Mouse (Mus musculus): ENCODE results near the gene Snx3. TPM values are rescaled to one million over a fixed set of nuclear protein-coding genes. Genes with fewer than 3 reads are reported as not detected.

Snx3 gene
- polyA plus RNA-seq, 1 experiment = 174 TPM

- no peaks in the 10 kb centered on the region for H3K36me3 ChIP-seq (ENCODE audit: control insufficient read depth, insufficient read depth)
- H3K27me3 ChIP-seq (ENCODE audit: control insufficient read depth, insufficient read depth, insufficient read length) = peaks cover 8% of the 10 kb centered on the region
- H3ac ChIP-seq (ENCODE audit: control insufficient read depth, insufficient read length, low read depth) = no peak overlapping the region
- no peaks in the 10 kb centered on the region for H3K79me2 ChIP-seq (ENCODE audit: control insufficient read depth, insufficient read depth)
- TF ChIP-seq FOSL1 (IDR thresholded peaks at IDR 0.05; ENCODE audit: insufficient read depth, low read length, poor library complexity, severe bottlenecking) (no peak), MAX (IDR thresholded peaks at IDR 0.05) (no peak), MYOG (IDR thresholded peaks at IDR 0.05; ENCODE audit: control insufficient read depth, extremely low read depth, insufficient read length) (no peak), CTCF (IDR thresholded peaks at IDR 0.05; ENCODE audit: control insufficient read depth, insufficient read depth, insufficient read length) (no peak), MYOD1 (IDR thresholded peaks at IDR 0.05; ENCODE audit: control insufficient read depth, insufficient read length, low read depth) (no peak), CEBPB (IDR thresholded peaks at IDR 0.05; ENCODE audit: low read depth) (no peak), USF1 (IDR thresholded peaks at IDR 0.05; ENCODE audit: low read depth) (no peak)
- no peak overlapping the region for H3K4me3 ChIP-seq (ENCODE audit: insufficient read depth, poor library complexity, severe bottlenecking)
- no peaks in the 10 kb centered on the region for H3K79me3 ChIP-seq (ENCODE audit: low read depth)
Measured at GRCm38 (mm10) chr10:42546507-42546906, 44.7 kb downstream of the Snx3 start.

GRCm38 (mm10) chr10:42559581-42560200 is 57.9 kb downstream of the Snx3 start:
- Histone ChIP-seq H3K79me2 (ENCODE audit: control insufficient read depth, insufficient read depth) (no peaks in the 10 kb centered on the region), H3ac (ENCODE audit: control insufficient read depth, insufficient read length, low read depth) (no peak overlapping the region), H3K4me3 (ENCODE audit: insufficient read depth, poor library complexity, severe bottlenecking) (no peak overlapping the region), H3K36me3 (ENCODE audit: control insufficient read depth, insufficient read depth) (no peaks in the 10 kb centered on the region), H3K79me3 (ENCODE audit: low read depth) (no peaks in the 10 kb centered on the region), H3K27me3 (ENCODE audit: control insufficient read depth, insufficient read depth, insufficient read length) (peaks cover 9% of the 10 kb centered on the region)
- TF ChIP-seq USF1 (IDR thresholded peaks at IDR 0.05; ENCODE audit: low read depth) = no peak

GRCm38 (mm10) chr10:42562272-42562671 is 60.4 kb downstream of the Snx3 start:
- H3ac ChIP-seq (ENCODE audit: control insufficient read depth, insufficient read length, low read depth) = no peak overlapping the region
- H3K27me3 ChIP-seq (ENCODE audit: control insufficient read depth, insufficient read depth, insufficient read length) = peaks cover 27% of the 10 kb centered on the region
- TF ChIP-seq MYOD1 (IDR thresholded peaks at IDR 0.05; ENCODE audit: control insufficient read depth, insufficient read length, low read depth) (no peak), MYOG (IDR thresholded peaks at IDR 0.05; ENCODE audit: control insufficient read depth, extremely low read depth, insufficient read length) (no peak), FOSL1 (IDR thresholded peaks at IDR 0.05; ENCODE audit: insufficient read depth, low read length, poor library complexity, severe bottlenecking) (no peak), CEBPB (IDR thresholded peaks at IDR 0.05; ENCODE audit: low read depth) (no peak), CTCF (IDR thresholded peaks at IDR 0.05; ENCODE audit: control insufficient read depth, insufficient read depth, insufficient read length) (no peak), MAX (IDR thresholded peaks at IDR 0.05) (no peak), USF1 (IDR thresholded peaks at IDR 0.05; ENCODE audit: low read depth) (no peak)
- H3K79me3 ChIP-seq (ENCODE audit: low read depth) = no peaks in the 10 kb centered on the region
- no peaks in the 10 kb centered on the region for H3K36me3 ChIP-seq (ENCODE audit: control insufficient read depth, insufficient read depth)
- H3K79me2 ChIP-seq (ENCODE audit: control insufficient read depth, insufficient read depth) = no peaks in the 10 kb centered on the region
- H3K4me3 ChIP-seq (ENCODE audit: insufficient read depth, poor library complexity, severe bottlenecking) = no peak overlapping the region

GRCm38 (mm10) chr10:42572567-42572966 is 70.7 kb downstream of the Snx3 start:
- TF ChIP-seq CTCF (IDR thresholded peaks at IDR 0.05; ENCODE audit: control insufficient read depth, insufficient read depth, insufficient read length) (no peak), MYOD1 (IDR thresholded peaks at IDR 0.05; ENCODE audit: control insufficient read depth, insufficient read length, low read depth) (no peak), CEBPB (IDR thresholded peaks at IDR 0.05; ENCODE audit: low read depth) (no peak), MYOG (IDR thresholded peaks at IDR 0.05; ENCODE audit: control insufficient read depth, extremely low read depth, insufficient read length) (no peak), USF1 (IDR thresholded peaks at IDR 0.05; ENCODE audit: low read depth) (no peak), FOSL1 (IDR thresholded peaks at IDR 0.05; ENCODE audit: insufficient read depth, low read length, poor library complexity, severe bottlenecking) (no peak), MAX (IDR thresholded peaks at IDR 0.05) (no peak)

GRCm38 (mm10) chr10:42572971-42573370 is 71.1 kb downstream of the Snx3 start:
- Histone ChIP-seq H3K4me3 (ENCODE audit: insufficient read depth, poor library complexity, severe bottlenecking) (no peak overlapping the region), H3K27me3 (ENCODE audit: control insufficient read depth, insufficient read depth, insufficient read length) (peaks cover 62% of the 10 kb centered on the region), H3K36me3 (ENCODE audit: control insufficient read depth, insufficient read depth) (no peaks in the 10 kb centered on the region)

More at GRCm38 (mm10) chr10:42572567-42572966, 70.7 kb downstream of the Snx3 start:
- H3K79me3 ChIP-seq (ENCODE audit: low read depth) = no peaks in the 10 kb centered on the region
- no peaks in the 10 kb centered on the region for H3K36me3 ChIP-seq (ENCODE audit: control insufficient read depth, insufficient read depth)
- H3K79me2 ChIP-seq (ENCODE audit: control insufficient read depth, insufficient read depth) = no peaks in the 10 kb centered on the region
- peaks cover 60% of the 10 kb centered on the region for H3K27me3 ChIP-seq (ENCODE audit: control insufficient read depth, insufficient read depth, insufficient read length)
- H3K4me3 ChIP-seq (ENCODE audit: insufficient read depth, poor library complexity, severe bottlenecking) = no peak overlapping the region
- no peak overlapping the region for H3ac ChIP-seq (ENCODE audit: control insufficient read depth, insufficient read length, low read depth)

GRCm38 (mm10) chr10:42574639-42575038 is 72.8 kb downstream of the Snx3 start:
- Histone ChIP-seq H3K27me3 (ENCODE audit: control insufficient read depth, insufficient read depth, insufficient read length) (peaks cover 75% of the 10 kb centered on the region), H3K36me3 (ENCODE audit: control insufficient read depth, insufficient read depth) (no peaks in the 10 kb centered on the region), H3K79me2 (ENCODE audit: control insufficient read depth, insufficient read depth) (no peaks in the 10 kb centered on the region), H3K79me3 (ENCODE audit: low read depth) (no peaks in the 10 kb centered on the region), H3ac (ENCODE audit: control insufficient read depth, insufficient read length, low read depth) (no peak overlapping the region), H3K4me3 (ENCODE audit: insufficient read depth, poor library complexity, severe bottlenecking) (no peak overlapping the region)
- TF ChIP-seq MAX (IDR thresholded peaks at IDR 0.05) (no peak), MYOD1 (IDR thresholded peaks at IDR 0.05; ENCODE audit: control insufficient read depth, insufficient read length, low read depth) (no peak), USF1 (IDR thresholded peaks at IDR 0.05; ENCODE audit: low read depth) (no peak), MYOG (IDR thresholded peaks at IDR 0.05; ENCODE audit: control insufficient read depth, extremely low read depth, insufficient read length) (no peak), FOSL1 (IDR thresholded peaks at IDR 0.05; ENCODE audit: insufficient read depth, low read length, poor library complexity, severe bottlenecking) (no peak), CEBPB (IDR thresholded peaks at IDR 0.05; ENCODE audit: low read depth) (no peak), CTCF (IDR thresholded peaks at IDR 0.05; ENCODE audit: control insufficient read depth, insufficient read depth, insufficient read length) (no peak)

More at GRCm38 (mm10) chr10:42572971-42573370, 71.1 kb downstream of the Snx3 start:
- no peak for TF ChIP-seq MAX (IDR thresholded peaks at IDR 0.05)
- no peak for TF ChIP-seq MYOD1 (IDR thresholded peaks at IDR 0.05; ENCODE audit: control insufficient read depth, insufficient read length, low read depth)
- TF ChIP-seq CTCF (IDR thresholded peaks at IDR 0.05; ENCODE audit: control insufficient read depth, insufficient read depth, insufficient read length) = no peak
- no peak for TF ChIP-seq FOSL1 (IDR thresholded peaks at IDR 0.05; ENCODE audit: insufficient read depth, low read length, poor library complexity, severe bottlenecking)
- TF ChIP-seq USF1 (IDR thresholded peaks at IDR 0.05; ENCODE audit: low read depth) = no peak
- Histone ChIP-seq H3ac (ENCODE audit: control insufficient read depth, insufficient read length, low read depth) (no peak overlapping the region), H3K79me2 (ENCODE audit: control insufficient read depth, insufficient read depth) (no peaks in the 10 kb centered on the region), H3K79me3 (ENCODE audit: low read depth) (no peaks in the 10 kb centered on the region)

Data from C2C12 (cell line).